Mouse (Mus musculus) embryonic facial prominence, embryonic 10.5 days (tissue): ENCODE results near the gene Hadh. TPM values are rescaled to one million over a fixed set of nuclear protein-coding genes. Genes with fewer than 3 reads are reported as not detected.

Source experiments
- DNase-seq: peaks from one replicate; pipeline ENCODE4 v3.0.0-alpha.2; 2017; ENCODE audit warnings: low spot score
- H3K27ac ChIP-seq: fragments of 300-500 bp; sonication (generic); replicated peaks from 2 replicates; pipeline ENCODE4 v1.5.1; 2016; ENCODE audit warnings: mild to moderate bottlenecking
- H3K27me3 ChIP-seq: fragments of 300-500 bp; sonication (generic); replicated peaks from 2 replicates; pipeline ENCODE4 v1.6.1; 2016; ENCODE audit warnings: low read depth, mild to moderate bottlenecking; ENCODE audit not compliant: poor library complexity, severe bottlenecking
- H3K36me3 ChIP-seq: fragments of 300-500 bp; sonication (generic); replicated peaks from 2 replicates; pipeline ENCODE4 v1.6.1; 2016; ENCODE audit warnings: mild to moderate bottlenecking, moderate library complexity
- H3K4me1 ChIP-seq: fragments of 300-500 bp; sonication (generic); 2 replicates; pipeline ENCODE4 v1.6.1; 2016
- H3K4me3 ChIP-seq: fragments of 300-500 bp; sonication (generic); 2 replicates; pipeline ENCODE4 v1.5.1; 2016; ENCODE audit warnings: mild to moderate bottlenecking, moderate library complexity
- H3K9me3 ChIP-seq: fragments of 300-500 bp; sonication (generic); 2 replicates; pipeline ENCODE4 v1.6.1; 2016; ENCODE audit warnings: mild to moderate bottlenecking
- WGBS: fragments of 180-500 bp; shearing (Covaris S2); methylation state at CpG from one replicate; pipeline ENCODE4 v1.1.7; 2016; 5-methylcytosine and 5-hydroxymethylcytosine counted together
- polyA plus RNA-seq: library from polyadenylated mRNA; unstranded; fragments of >200 nt; fragmentation: Nextera tagmentation; extraction: Ambion mirVana; gene quantifications from 2 replicates; pipeline ENCODE4 v1.2.1, GENCODE M21; 2016

Gene Hadh
- polyA plus RNA-seq, 1 experiment from 2014 or later, result 101 TPM

DNA sequence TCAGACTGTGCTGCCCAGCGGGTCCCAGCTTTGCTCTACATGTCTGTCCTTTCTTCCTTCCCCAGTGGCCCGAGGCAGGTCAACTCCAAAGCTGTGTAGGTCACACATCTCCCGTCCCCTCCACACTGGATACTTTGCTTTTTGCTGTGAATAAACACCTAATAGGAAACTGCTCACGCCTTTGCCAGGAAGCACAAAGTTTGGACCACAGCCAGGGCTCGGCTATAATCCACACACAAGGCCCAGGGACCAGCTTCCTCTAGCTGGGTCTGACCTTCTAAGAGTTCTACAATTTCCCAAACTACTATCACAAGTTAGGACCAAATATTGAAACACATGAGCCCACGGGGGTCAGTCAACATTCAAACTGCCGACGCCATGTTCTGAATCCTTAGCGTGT lies 27.2 kb upstream of the Hadh start:
- H3K4me3 ChIP-seq, result no peak overlapping the region
- DNase-seq, result no peak
- peaks cover 25% of the 10 kb centered on the region for H3K4me1 ChIP-seq
- H3K36me3 ChIP-seq, result no peaks in the 10 kb centered on the region
- H3K9me3 ChIP-seq, result no peaks in the 10 kb centered on the region
- H3K27me3 ChIP-seq, result peaks cover 20% of the 10 kb centered on the region
- 85% methylated on average over 9 of the region's 9 CpGs for WGBS
- H3K27ac ChIP-seq, result no peak overlapping the region

- Histone ChIP-seq H3K4me3 (no peak overlapping the region), H3K9me3 (no peaks in the 10 kb centered on the region), H3K27me3 (peaks cover 12% of the 10 kb centered on the region), H3K4me1 (peaks cover 14% of the 10 kb centered on the region), H3K36me3 (no peaks in the 10 kb centered on the region), H3K27ac (no peak overlapping the region)
- 89% methylated on average over 7 of the region's 7 CpGs for WGBS
- no peak for DNase-seq
Observed at GRCm38 (mm10) chr3:131296893-131297292, 25.0 kb upstream of the Hadh start.

GRCm38 (mm10) chr3:131295513-131296200 lies 23.8 kb upstream of the Hadh start:
- H3K27me3 ChIP-seq, result no peaks in the 10 kb centered on the region
- H3K4me1 ChIP-seq, result peaks cover 14% of the 10 kb centered on the region
- no peak overlapping the region for H3K4me3 ChIP-seq
- 86% methylated on average over 12 of the region's 12 CpGs for WGBS
- DNase-seq, result no peak
- no peak overlapping the region for H3K27ac ChIP-seq
- H3K36me3 ChIP-seq, result no peaks in the 10 kb centered on the region
- H3K9me3 ChIP-seq, result no peaks in the 10 kb centered on the region

DNA sequence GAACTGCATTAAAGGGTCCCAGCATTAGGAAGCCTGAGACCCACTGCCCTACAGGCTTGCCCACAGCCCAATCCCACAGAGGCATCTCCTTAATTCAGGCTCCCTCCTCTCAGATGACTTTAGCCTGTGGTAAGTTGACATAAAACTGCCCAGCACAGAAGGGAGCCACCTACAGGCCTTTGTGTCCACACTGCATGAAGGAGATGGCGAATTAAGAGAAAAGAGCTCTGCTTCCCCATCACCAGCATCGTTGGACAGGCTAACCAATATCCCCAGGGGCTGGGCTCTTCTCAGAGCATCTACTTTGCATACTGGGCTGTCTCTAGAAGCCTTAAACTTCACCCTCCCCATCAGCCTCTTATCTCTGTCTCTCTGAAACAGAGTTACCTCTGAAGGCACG lies 22.6 kb upstream of the Hadh start:
- Histone ChIP-seq H3K36me3 (no peaks in the 10 kb centered on the region), H3K9me3 (no peaks in the 10 kb centered on the region), H3K4me1 (peaks cover 14% of the 10 kb centered on the region), H3K27ac (no peak overlapping the region), H3K4me3 (no peak overlapping the region), H3K27me3 (no peaks in the 10 kb centered on the region)
- WGBS, result 49% methylated on average over 3 of the region's 3 CpGs
- DNase-seq, result no peak

- Histone ChIP-seq H3K9me3 (no peaks in the 10 kb centered on the region), H3K4me3 (no peak overlapping the region), H3K4me1 (peaks cover 4% of the 10 kb centered on the region), H3K27me3 (no peaks in the 10 kb centered on the region), H3K27ac (no peak overlapping the region), H3K36me3 (no peaks in the 10 kb centered on the region)
- DNase-seq, result no peak
- WGBS, result 69% methylated on average over 3 of the region's 3 CpGs
Observed at GRCm38 (mm10) chr3:131292959-131293358, 21.1 kb upstream of the Hadh start.

- no peaks in the 10 kb centered on the region for H3K9me3 ChIP-seq
- H3K36me3 ChIP-seq, result no peaks in the 10 kb centered on the region
- H3K27me3 ChIP-seq, result no peaks in the 10 kb centered on the region
- H3K4me1 ChIP-seq, result no peaks in the 10 kb centered on the region
- 92% methylated on average over 2 of the region's 2 CpGs for WGBS
- H3K27ac ChIP-seq, result no peak overlapping the region
- no peak for DNase-seq
- H3K4me3 ChIP-seq, result no peak overlapping the region
Observed at GRCm38 (mm10) chr3:131292349-131292748, 20.4 kb upstream of the Hadh start.

DNA sequence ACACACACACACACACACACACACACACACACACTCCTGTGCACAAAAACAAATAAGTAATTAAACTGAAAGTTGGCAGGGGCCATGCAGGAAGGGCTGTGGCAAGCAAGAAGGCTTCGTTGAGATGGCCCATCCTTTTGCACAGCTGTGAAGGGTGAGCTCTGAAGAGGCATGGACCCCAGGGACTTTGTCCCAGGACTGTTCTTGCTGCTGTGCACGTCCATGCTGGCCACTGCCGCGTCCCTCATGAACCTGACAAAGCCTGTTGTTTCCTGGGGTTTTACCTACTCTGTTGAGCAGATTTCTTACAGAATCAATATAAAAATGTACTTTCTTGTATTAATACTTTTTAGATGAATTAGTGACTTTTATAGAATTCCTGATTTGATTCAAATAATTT lies 20.0 kb upstream of the Hadh start:
- Histone ChIP-seq H3K9me3 (no peaks in the 10 kb centered on the region), H3K27me3 (no peaks in the 10 kb centered on the region), H3K27ac (no peak overlapping the region), H3K4me1 (no peaks in the 10 kb centered on the region), H3K4me3 (no peak overlapping the region), H3K36me3 (no peaks in the 10 kb centered on the region)
- DNase-seq, result no peak
- WGBS, result 84% methylated on average over 4 of the region's 4 CpGs

DNA sequence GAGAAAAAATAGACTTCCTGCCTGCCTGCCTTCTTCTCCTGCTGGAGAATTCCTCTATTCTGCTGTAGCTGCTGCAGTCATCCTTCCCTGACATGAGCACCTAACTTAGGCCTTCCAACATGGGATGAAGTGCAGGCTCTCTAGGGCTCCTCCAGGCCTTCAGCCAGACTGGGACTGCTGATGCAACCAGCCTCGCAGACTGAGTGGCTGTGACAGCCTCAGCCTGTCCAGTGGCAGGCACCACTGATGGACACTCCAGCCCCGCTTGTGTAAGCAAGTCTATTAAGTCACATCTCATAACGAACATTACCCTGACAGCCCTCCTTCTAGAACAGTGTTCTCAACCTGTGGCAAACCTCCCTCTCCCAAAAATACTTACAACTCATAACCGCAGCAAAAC lies 2.2 kb upstream of the Hadh start:
- no peak overlapping the region for H3K4me3 ChIP-seq
- no peaks in the 10 kb centered on the region for H3K27me3 ChIP-seq
- H3K27ac ChIP-seq, result no peak overlapping the region
- H3K9me3 ChIP-seq, result peaks cover 8% of the 10 kb centered on the region; the same call in 1 of the 2 replicates
- peaks cover 29% of the 10 kb centered on the region for H3K4me1 ChIP-seq
- DNase-seq, result no peak
- no peaks in the 10 kb centered on the region for H3K36me3 ChIP-seq
- 89% methylated on average over 4 of the region's 4 CpGs for WGBS

DNA sequence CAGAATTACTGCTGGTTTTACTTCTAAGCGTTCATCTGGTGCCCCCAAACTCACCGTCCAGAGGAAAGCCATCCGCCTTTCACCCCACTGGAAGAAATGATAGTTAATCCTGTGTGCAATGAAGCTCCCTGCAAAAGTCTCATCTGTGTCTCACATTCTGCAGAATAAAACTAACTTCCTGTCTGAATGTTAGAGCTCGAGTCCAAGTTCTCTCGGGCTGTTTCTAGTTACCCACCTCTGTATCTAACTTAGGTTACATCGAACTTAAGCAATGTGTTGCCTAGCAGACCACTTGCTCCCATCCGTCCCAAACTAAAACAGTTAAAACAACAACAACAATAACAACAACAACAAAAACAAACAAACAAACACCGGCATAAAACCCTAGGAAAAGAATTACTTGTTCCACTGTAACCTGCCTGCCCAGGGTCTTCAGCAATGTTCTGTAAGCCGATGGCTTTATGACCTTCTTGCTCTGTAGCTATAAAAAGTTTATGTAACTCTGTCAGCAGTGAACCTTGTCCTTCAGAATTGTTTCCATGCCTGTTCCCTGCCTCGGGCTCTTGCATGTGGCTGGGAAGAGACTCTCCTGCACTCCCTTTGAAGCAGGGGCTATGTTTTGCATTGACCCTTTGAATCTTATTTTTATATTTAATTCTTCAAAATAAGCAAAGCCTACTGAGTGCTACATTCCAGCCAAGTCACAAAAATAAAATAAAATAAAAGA lies 636 bp upstream of the Hadh start:
- Histone ChIP-seq H3K27ac (peak overlapping the region; percentile 87), H3K27me3 (no peaks in the 10 kb centered on the region), H3K4me1 (peaks cover 29% of the 10 kb centered on the region), H3K9me3 (no peaks in the 10 kb centered on the region), H3K4me3 (peak overlapping the region; percentile 84), H3K36me3 (peaks cover 2% of the 10 kb centered on the region; the same call in 1 of the 2 replicates)
- no peak for DNase-seq
- 47% methylated on average over 10 of the region's 10 CpGs for WGBS

GRCm38 (mm10) chr3:131271157-131271556 lies 744 bp downstream of the Hadh start:
- DNase-seq, result peak; percentile 72
- Histone ChIP-seq H3K27me3 (no peaks in the 10 kb centered on the region), H3K27ac (peak overlapping the region; percentile 87), H3K4me1 (peaks cover 29% of the 10 kb centered on the region), H3K4me3 (peak overlapping the region; percentile 84), H3K36me3 (peaks cover 10% of the 10 kb centered on the region), H3K9me3 (no peaks in the 10 kb centered on the region)
- WGBS, result 11% methylated on average over 8 of the region's 8 CpGs

- WGBS, result 41% methylated on average over 6 of the region's 6 CpGs
- Histone ChIP-seq H3K4me1 (peaks cover 29% of the 10 kb centered on the region), H3K36me3 (peaks cover 10% of the 10 kb centered on the region), H3K27ac (no peak overlapping the region), H3K9me3 (no peaks in the 10 kb centered on the region), H3K4me3 (peak overlapping the region; percentile 84; the same call in 1 of the 2 replicates), H3K27me3 (no peaks in the 10 kb centered on the region)
- no peak for DNase-seq
Observed at GRCm38 (mm10) chr3:131270381-131270780, 1.5 kb downstream of the Hadh start.

DNA sequence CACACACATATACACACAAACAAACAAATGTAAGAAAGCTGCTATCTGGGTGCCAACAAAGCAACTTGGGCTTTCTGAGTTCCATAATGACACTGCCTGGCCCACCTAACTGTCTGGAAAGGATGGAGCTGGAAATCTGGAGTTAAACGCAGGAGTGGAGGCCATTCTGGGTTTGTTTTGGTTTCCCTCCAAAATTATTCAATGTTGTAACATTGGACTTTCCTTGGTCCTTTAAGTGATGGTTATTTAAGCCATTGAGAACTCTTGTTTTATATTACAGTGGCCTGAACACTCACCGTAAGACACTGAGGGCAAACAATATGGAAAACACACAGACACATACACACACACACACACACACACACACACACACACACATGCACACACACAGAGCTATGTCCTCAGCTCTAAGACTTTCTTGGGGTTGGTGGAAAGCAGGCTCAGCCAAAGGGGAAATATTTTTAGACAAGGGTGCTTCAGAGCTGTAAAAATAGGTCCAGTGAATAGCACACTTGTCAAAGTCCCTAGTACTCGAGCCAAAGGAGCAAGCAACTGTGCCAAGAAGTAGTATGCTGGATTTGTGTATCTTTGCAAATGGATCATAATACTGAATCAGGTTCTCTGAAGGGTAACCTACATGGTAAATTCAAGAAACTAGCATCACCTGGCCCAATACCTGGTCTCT lies 5.4 kb downstream of the Hadh start:
- H3K36me3 ChIP-seq, result peaks cover 42% of the 10 kb centered on the region

More for the DNA sequence above, 5.4 kb downstream of the Hadh start:
- Histone ChIP-seq H3K27ac (no peak overlapping the region), H3K4me1 (peaks cover 27% of the 10 kb centered on the region), H3K9me3 (no peaks in the 10 kb centered on the region), H3K27me3 (no peaks in the 10 kb centered on the region), H3K4me3 (no peak overlapping the region)
- WGBS, result 98% methylated on average over 3 of the region's 3 CpGs
- no peak for DNase-seq
